Mouse (Mus musculus): ENCODE measurements around the gene Mmp24. TPM values are rescaled to one million over a fixed set of nuclear protein-coding genes. Genes with fewer than 3 reads are reported as not detected.

Gene Mmp24
- total RNA-seq, 4 experiments from 2014 or later, result 29.2 to 30.8 (median 29.9) TPM

DNA sequence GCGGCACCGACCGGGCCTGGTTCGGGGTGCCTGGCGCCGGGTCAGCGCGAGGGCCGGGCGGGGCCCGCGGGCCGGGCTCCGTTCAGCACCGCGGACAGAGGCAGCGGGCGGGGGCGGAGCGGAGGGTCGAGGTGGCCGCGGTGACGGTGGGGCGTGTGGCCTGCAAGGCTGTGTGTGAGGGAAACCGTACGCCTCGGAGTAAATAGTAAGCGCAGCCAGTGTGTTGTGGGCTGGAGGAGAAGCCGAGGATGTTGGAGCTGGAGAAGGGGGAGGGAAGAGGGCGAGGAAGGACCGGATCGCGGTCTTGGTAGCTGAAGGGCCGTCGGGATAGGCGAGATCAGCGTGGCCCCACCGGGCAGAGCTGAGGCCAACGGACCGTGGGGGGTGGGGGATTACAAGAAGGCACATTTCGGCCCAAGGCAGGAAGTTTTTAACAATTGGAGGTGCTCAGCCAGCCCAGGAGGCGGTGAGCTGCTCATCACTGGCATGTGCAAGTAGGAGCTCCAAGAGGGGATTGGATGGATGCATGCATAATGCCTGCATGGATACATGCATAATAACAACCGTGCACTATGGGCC lies 632 bp downstream of the Mmp24 start:
- DNase-seq (ENCODE audit: low spot score in 2 of 2), result peak; percentile 30 to 38

GRCm38 (mm10) chr2:155776824-155777687 lies 1.9 kb downstream of the Mmp24 start:
- no peak for DNase-seq (ENCODE audit: low spot score in 2 of 2)

GRCm38 (mm10) chr2:155777688-155777985 lies 2.5 kb downstream of the Mmp24 start:
- DNase-seq (ENCODE audit: low spot score in 2 of 2), result no peak

DNA sequence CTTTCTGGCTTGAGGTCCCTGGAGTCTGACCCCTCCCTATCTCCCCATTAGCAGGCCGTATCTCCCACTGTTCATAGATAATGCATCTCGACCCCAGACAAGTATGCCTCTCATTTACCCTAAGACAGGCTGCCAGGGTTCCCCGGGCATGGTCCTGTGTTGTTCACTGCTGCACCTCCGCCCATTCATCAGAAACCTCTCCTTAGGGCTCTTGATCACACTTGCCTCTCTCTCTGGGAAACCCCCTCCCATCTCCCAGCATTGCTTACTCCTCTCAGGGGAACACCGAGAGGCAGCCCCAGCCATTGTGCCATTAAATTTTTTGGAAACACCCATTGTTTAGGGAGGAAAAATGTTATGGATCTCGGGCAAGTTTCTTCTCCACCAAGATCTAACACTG lies 2.9 kb downstream of the Mmp24 start:
- DNase-seq (ENCODE audit: low spot score in 2 of 2), result no peak

- no peak for DNase-seq (ENCODE audit: low spot score in 2 of 2)
Observed at GRCm38 (mm10) chr2:155779066-155779465, 3.9 kb downstream of the Mmp24 start.

- DNase-seq (ENCODE audit: low spot score in 2 of 2), result no peak
Observed at GRCm38 (mm10) chr2:155779506-155779905, 4.4 kb downstream of the Mmp24 start.

DNA sequence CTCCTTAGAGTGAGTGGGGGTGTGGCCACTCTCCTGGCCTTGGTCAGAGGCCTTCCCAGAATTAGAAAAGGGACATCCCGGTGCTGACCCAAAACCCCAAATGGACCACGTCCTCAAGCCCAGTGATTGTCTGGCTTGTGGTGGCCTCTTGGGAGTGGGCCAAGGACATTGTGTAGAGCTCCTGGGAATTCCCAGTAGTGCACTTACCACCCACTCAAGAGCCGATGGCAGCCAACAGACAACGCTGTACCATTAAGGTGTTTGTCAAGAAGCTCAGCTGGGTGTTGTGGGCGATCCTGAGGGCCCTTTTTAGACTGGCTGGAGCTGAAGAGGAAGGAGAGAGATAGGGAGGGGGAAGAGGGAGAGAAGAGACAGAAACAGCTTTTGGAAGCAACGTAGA lies 9.4 kb downstream of the Mmp24 start:
- DNase-seq (ENCODE audit: low spot score in 2 of 2), result peak in 1 of 2 experiments; percentile 70

DNA sequence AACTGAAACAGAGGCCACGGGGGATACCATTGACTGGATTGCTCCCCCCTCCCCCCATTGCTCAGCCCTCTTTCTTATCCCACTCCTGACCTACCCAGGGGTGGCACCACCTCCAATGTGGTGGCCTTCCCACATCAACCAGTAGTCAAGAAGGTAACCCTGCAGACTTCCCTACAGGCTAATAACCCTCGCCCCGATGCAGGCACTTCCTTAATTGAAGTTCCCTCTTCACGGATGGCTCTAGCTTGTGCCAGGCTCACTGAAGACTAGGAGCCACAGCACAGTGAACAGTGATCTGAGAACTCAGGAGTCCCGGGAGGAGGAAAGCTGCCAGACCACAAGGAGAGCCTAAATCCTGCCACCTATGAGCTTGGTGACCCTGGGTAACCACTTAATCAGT lies 11.8 kb downstream of the Mmp24 start:
- DNase-seq (ENCODE audit: low spot score in 2 of 2), result no peak

DNA sequence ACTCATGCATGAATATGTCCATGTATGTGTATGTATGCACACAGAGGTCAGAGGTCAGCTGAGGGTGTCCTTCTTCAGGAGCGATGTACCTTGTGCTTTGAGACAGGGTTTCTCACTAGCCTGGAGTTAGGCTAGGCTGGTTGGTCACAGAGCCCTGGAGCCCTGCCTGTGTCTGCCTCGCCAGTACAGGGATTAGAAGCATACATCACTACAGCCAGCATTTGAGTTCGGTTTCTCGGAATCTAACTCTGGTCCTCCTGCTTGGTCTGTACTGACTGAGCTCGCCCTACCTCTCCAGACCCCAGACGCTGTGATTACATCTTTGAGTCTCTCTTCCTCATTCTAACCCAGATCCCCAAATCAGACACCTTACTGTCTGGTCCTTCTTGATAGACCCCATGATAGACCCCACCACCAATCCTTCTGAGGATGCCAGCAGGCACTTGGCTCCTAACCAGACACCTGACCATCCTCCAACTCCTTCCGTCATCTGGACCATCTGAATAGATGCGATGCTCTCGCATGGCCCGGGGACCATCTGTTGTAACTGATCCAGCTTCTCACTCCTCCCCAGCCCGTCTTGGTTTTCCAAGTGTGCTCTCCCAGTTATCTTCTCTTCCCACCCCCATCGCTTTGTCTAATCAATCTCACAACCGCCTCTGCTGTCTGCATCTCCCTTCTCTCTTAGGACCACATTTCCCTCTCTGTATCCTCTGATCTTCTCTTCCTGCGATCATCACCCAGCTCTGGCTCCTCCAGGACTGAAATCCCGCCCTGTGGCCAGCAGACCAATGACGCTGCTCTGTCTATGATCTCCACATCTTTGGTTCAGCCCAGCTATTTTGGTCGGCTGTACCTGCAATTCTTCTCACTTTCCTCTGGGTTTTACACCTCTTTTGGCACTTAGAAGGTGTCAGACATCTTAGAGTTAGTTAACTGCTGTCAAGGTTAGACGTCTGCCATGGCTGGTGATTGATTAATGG lies 13.1 kb downstream of the Mmp24 start:
- no peak for DNase-seq (ENCODE audit: low spot score in 2 of 2)

DNA sequence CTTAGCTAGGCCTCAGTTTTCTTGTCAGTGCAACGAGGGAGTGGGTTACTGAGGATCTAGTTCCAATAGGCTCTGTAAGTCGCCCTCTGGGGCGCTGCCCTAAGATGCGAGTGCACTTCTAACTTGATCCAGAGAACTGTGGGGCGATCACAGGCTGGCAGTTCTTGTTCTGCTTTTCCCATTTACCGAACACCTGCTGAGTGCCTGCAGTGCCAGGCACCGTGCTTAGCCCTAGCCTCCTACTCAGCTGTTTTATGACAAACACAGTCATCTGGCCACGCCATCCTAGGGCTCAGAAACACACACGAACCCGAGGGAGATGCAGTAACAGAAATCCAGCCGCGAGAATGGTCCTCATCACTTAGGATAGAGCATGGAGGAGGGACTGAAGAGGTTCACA lies 17.8 kb downstream of the Mmp24 start:
- DNase-seq (ENCODE audit: low spot score in 2 of 2), result no peak

- DNase-seq (ENCODE audit: low spot score in 2 of 2), result no peak
Observed at GRCm38 (mm10) chr2:155794674-155795445, 19.7 kb downstream of the Mmp24 start.

GRCm38 (mm10) chr2:155798613-155799012 lies 23.5 kb downstream of the Mmp24 start:
- no peak for DNase-seq (ENCODE audit: low spot score in 2 of 2)

DNA sequence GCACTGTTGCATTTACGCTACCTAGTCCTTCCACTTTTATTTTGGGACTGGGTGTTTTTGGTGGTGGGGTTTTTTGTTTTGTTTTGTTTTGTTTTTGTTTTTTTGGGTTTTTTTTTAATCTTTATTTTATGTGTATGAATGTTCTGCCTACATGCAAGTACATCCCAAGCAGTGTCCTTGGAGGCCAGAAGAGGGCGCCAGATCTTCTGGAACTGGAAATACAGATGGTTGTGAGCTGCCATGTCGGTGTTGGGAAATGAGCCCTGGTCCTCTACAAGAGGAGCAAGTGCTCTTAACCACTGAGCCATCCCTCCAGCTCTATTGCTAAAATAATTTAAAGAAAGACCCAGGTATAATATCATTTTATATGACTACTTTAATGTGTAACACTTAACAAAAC lies 27.6 kb downstream of the Mmp24 start:
- no peak for DNase-seq (ENCODE audit: low spot score in 2 of 2)

GRCm38 (mm10) chr2:155804053-155804452 lies 28.9 kb downstream of the Mmp24 start:
- no peak for DNase-seq (ENCODE audit: low spot score in 2 of 2)

DNA sequence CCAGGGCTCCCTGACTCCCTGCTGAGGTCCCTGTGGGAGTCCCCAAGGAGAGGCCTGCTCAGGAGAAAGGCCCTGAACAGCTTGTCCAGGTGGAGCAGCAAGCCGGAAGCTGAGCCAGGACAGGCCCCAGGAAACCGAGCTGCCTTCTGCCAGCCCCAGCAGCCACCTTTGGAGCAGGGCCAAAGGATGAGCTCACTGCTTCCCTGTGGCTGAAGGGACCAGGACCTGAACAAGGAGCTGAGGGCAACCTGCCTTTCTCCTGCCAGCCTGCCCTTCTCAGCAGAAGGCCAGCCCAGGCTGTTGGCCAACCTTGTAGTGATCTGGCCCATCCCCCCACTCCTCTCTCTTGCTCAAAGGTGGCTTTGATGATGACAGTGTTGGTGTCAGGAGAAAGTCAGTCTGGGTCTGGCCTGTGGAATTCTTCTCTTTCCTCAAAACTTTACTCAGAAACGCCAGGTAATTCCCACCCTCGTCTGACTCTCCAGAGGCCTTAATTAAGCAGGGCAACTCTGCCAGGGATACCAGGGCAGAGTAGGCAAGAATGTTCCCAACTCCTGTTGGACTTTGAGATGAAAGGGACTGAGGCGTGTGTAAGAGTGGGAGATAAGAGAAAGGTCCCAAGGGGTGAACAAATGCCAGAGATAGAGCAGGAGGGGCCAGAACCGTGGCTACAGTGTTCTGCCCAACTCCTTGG lies 30.2 kb downstream of the Mmp24 start:
- DNase-seq (ENCODE audit: low spot score in 2 of 2), result no peak

- DNase-seq (ENCODE audit: low spot score in 2 of 2), result no peak
Observed at GRCm38 (mm10) chr2:155805925-155806255, 30.7 kb downstream of the Mmp24 start.

- no peak for DNase-seq (ENCODE audit: low spot score in 2 of 2)
Observed at GRCm38 (mm10) chr2:155806548-155806947, 31.4 kb downstream of the Mmp24 start.

GRCm38 (mm10) chr2:155807408-155807807 lies 32.3 kb downstream of the Mmp24 start:
- DNase-seq (ENCODE audit: low spot score in 2 of 2), result no peak

DNA sequence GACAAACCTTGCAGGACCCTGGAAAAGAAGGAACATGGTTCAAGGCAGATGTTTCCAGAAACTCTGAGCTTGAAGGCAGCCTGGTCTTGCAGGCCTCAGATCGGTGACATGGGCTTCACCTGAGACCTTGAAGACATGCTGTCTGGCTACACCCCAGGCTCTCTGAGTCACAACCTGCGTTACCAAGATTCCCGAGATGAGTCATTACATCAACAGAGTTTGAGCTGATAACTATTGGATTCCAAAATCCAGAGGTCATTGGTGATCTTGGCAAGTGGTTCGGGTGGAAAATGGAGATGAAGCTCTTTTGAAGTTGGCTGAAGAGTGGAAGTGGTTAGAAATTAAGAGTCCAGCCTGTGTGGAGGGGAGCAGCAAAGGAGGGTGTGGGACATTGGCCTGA lies 34.5 kb downstream of the Mmp24 start:
- no peak for DNase-seq (ENCODE audit: low spot score in 2 of 2)

- DNase-seq (ENCODE audit: low spot score in 2 of 2), result peak; percentile 84 to 85
Observed at GRCm38 (mm10) chr2:155811821-155812396, 36.8 kb downstream of the Mmp24 start.

Data from left cerebral cortex, adult 8-10 months (tissue).